Comparison of ENCODE assay signal across 14 mouse cellular contexts in the genomic region with DNA sequence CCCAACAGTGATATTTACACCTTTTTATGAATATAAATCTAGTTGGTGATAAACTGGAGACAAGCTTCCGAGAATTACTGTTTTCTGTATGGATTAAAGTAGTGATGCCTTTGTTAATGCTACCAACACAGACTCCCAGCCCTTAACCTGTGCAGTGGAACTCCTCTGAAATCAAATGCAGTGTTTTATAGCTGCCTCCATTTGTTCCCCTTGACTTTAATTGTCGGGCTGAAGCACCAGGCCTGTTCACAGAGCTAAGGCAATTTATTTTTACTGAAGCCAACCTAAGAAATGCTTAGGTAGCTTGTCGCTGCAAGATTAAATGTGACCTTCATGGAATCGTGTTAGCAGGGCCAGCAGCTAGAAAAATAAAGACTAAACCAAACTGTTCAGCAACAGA. TPM values are rescaled to one million over a fixed set of nuclear protein-coding genes. Genes with fewer than 3 reads are reported as not detected.
A peak's percentile ranks its signal among the peaks of the same experiment; 100 is the strongest.
DNase-seq lines count a peak whose midpoint lies in the region; ATAC-seq and TF ChIP-seq lines count a peak whose summit lies in the region.
"Had no signal": no experiment of that assay in that cellular context is flagged by ENCODE, and none has a peak within 500 bp of the region (broad histone marks: within the 10 kb centered on the region; RNA-seq: fewer than 3 reads in every experiment).

No protein-coding gene starts in this region.

- H3K27ac ChIP-seq in hindbrain, embryonic 15.5 days (replicated peaks): peak overlapping the region; percentile 45; the same call in 1 of the 2 replicates
- no peak overlapping the region for H3K27ac ChIP-seq in hindbrain, embryonic 10.5 days
- peak overlapping the region; percentile 22; the same call in 1 of the 2 replicates for H3K27ac ChIP-seq in lung, embryonic 14.5 days (ENCODE audit: low read depth)
- 0 out of 2 replicates have a peak overlapping the region, but pooled peaks have one; percentile 22 for H3K27ac ChIP-seq in limb, embryonic 14.5 days (replicated peaks; ENCODE audit: low read depth, low read length)
- H3K27ac ChIP-seq: forebrain, embryonic 13.5 days had no signal

- H3K36me3 ChIP-seq in hindbrain, embryonic 15.5 days: no peaks in the 10 kb centered on the region
- H3K36me3 ChIP-seq in hindbrain, embryonic 10.5 days: no peaks in the 10 kb centered on the region
- no peaks in the 10 kb centered on the region for H3K36me3 ChIP-seq in lung, embryonic 14.5 days (ENCODE audit: insufficient read depth)
- no peaks in the 10 kb centered on the region for H3K36me3 ChIP-seq in limb, embryonic 14.5 days (ENCODE audit: control insufficient read depth, insufficient read depth, low read length)

- TF ChIP-seq CTCF in lung, embryonic 14.5 days (IDR thresholded peaks at IDR 0.05; ENCODE audit: low read depth): no peak

- H3K4me3 ChIP-seq in hindbrain, embryonic 15.5 days: no peak overlapping the region
- H3K4me3 ChIP-seq in hindbrain, embryonic 10.5 days: no peak overlapping the region
- no peak overlapping the region for H3K4me3 ChIP-seq in lung, embryonic 14.5 days (ENCODE audit: low read depth, low read length)
- H3K4me3 ChIP-seq in limb, embryonic 14.5 days (replicated peaks; ENCODE audit: low read length): no peak overlapping the region
- H3K4me3 ChIP-seq: forebrain, embryonic 13.5 days had no signal

- 56% methylated on average over 4 of the region's 4 CpGs for WGBS in hindbrain, embryonic 15.5 days
- WGBS in hindbrain, embryonic 10.5 days: 74% methylated on average over 4 of the region's 4 CpGs
- WGBS in lung, embryonic 14.5 days: 59% methylated on average over 4 of the region's 4 CpGs
- whole genome bisulfite sequencing in limb, embryonic 14.5 days: 19% methylated on average over 4 of the region's 4 CpGs

- no peak for ATAC-seq in hindbrain, embryonic 15.5 days (ENCODE audit: low FRiP score, low read depth)
- ATAC-seq in lung, embryonic 14.5 days (ENCODE audit: insufficient read depth): no peak
- ATAC-seq in limb, embryonic 14.5 days (ENCODE audit: low FRiP score, low read depth): no peak
- no peak for ATAC-seq in granulocyte monocyte progenitor cell, adult 5-6 weeks (replicated peaks; ENCODE audit: poor library complexity, severe bottlenecking)
- ATAC-seq: forebrain, embryonic 13.5 days had no signal

- peaks cover 11% of the 10 kb centered on the region for H3K4me1 ChIP-seq in hindbrain, embryonic 15.5 days (replicated peaks)
- peaks cover 15% of the 10 kb centered on the region for H3K4me1 ChIP-seq in hindbrain, embryonic 10.5 days (replicated peaks)
- H3K4me1 ChIP-seq in lung, embryonic 14.5 days (ENCODE audit: insufficient read depth): no peaks in the 10 kb centered on the region; the same call in 1 of the 2 replicates
- peaks cover 26% of the 10 kb centered on the region for H3K4me1 ChIP-seq in limb, embryonic 14.5 days (ENCODE audit: control insufficient read depth, insufficient read depth, low read length)
- H3K4me1 ChIP-seq: forebrain, embryonic 13.5 days had no signal

- H3K9me3 ChIP-seq in hindbrain, embryonic 15.5 days: no peaks in the 10 kb centered on the region
- H3K9me3 ChIP-seq in hindbrain, embryonic 10.5 days: no peaks in the 10 kb centered on the region
- H3K9me3 ChIP-seq in lung, embryonic 14.5 days (ENCODE audit: low read depth, low read length): no peaks in the 10 kb centered on the region
- H3K9me3 ChIP-seq in limb, embryonic 14.5 days (ENCODE audit: control insufficient read depth, low read length): no peaks in the 10 kb centered on the region
- H3K9me3 ChIP-seq: forebrain, embryonic 13.5 days; G1E had no signal

- H3K4me2 ChIP-seq in hindbrain, embryonic 15.5 days: no peak overlapping the region
- no peak overlapping the region for H3K4me2 ChIP-seq in lung, embryonic 14.5 days
- peak overlapping the region; percentile 18; the same call in 1 of the 2 replicates for H3K4me2 ChIP-seq in limb, embryonic 14.5 days (replicated peaks; ENCODE audit: low read depth, low read length, severe bottlenecking)
- H3K4me2 ChIP-seq: forebrain, embryonic 13.5 days had no signal

- no peak for DNase-seq in hindbrain, embryonic 10.5 days (ENCODE audit: low spot score)
- DNase-seq in lung, embryonic 14.5 days: no peak
- DNase-seq in lung, adult 18-20 months: no peak
- peak; percentile 43 for DNase-seq in forelimb bud, embryonic 11.5 days (ENCODE audit: low read depth, low spot score)
- no peak for DNase-seq in limb, embryonic 14.5 days (ENCODE audit: low spot score)
- DNase-seq: cerebellum, adult 11-12 months; heart, adult 18-20 months; layer of hippocampus, adult 9-11 months; retina, postnatal 1 day; thymus, postnatal 14 days had no signal

- no peaks in the 10 kb centered on the region for H3K27me3 ChIP-seq in hindbrain, embryonic 15.5 days
- no peaks in the 10 kb centered on the region for H3K27me3 ChIP-seq in hindbrain, embryonic 10.5 days (ENCODE audit: insufficient read depth, poor library complexity, severe bottlenecking)
- no peaks in the 10 kb centered on the region for H3K27me3 ChIP-seq in lung, embryonic 14.5 days (ENCODE audit: insufficient read depth, low read length)
- H3K27me3 ChIP-seq in limb, embryonic 14.5 days (ENCODE audit: control insufficient read depth, insufficient read depth, low read length): no peaks in the 10 kb centered on the region
- H3K27me3 ChIP-seq: forebrain, embryonic 13.5 days had no signal

- no peak overlapping the region for H3K9ac ChIP-seq in hindbrain, embryonic 15.5 days
- no peak overlapping the region for H3K9ac ChIP-seq in lung, embryonic 14.5 days
- no peak overlapping the region for H3K9ac ChIP-seq in limb, embryonic 14.5 days (ENCODE audit: low read depth, low read length, severe bottlenecking)
- H3K9ac ChIP-seq: forebrain, embryonic 13.5 days had no signal

- TF ChIP-seq POLR2A in limb, embryonic 14.5 days (IDR thresholded peaks at IDR 0.05; ENCODE audit: borderline replicate concordance, extremely low read depth, insufficient read depth, insufficient read length): no peak

RNA-seq across cellular contexts. Expression of a gene that starts 11.6 kb away (rescaled TPM):
- 11.2 TPM in 2 replicates for polyA plus RNA-seq in hindbrain, embryonic 15.5 days (2015; fragmentation: Nextera tagmentation; extraction: Ambion mirVana)
- polyA plus RNA-seq in hindbrain, embryonic 10.5 days (2016; fragmentation: Nextera tagmentation; extraction: Ambion mirVana): 9.1 TPM in 2 replicates
- 16.8 and 23.7 TPM in 2 replicates for polyA plus RNA-seq in lung, embryonic 14.5 days (2014; fragmentation: Nextera tagmentation; extraction: Ambion mirVana)
- polyA plus RNA-seq in limb, embryonic 14.5 days (2012; rRNA removed): 13.8 and 15.1 TPM in 2 replicates
- 16.8 and 19.0 TPM in 2 replicates for polyA plus RNA-seq in limb, embryonic 14.5 days (2014; fragmentation: Nextera tagmentation; extraction: Ambion mirVana)
- total RNA-seq in granulocyte monocyte progenitor cell, adult 5-6 weeks (2014; fragmentation: Nextera tagmentation): 48.8 and 67.9 TPM in 2 replicates
- 12.6 and 20.4 TPM in 2 replicates for total RNA-seq in granulocyte monocyte progenitor cell, adult 5-6 weeks (2017)
